Mouse (Mus musculus) layer of hippocampus, postnatal 10 days (tissue): ENCODE results near the gene Nme1. TPM values are rescaled to one million over a fixed set of nuclear protein-coding genes. Genes with fewer than 3 reads are reported as not detected.

ENCODE experiments used
- total RNA-seq, 2 experiments: library from RNA; stranded (reverse); gene quantifications; 2 replicates each; pipeline ENCODE4 v1.2.3; 2021

Gene Nme1
- total RNA-seq, 2 experiments from 2014 or later: 97.6 to 113 TPM

Other genes starting within 250 kb of the Nme1 start
- gene Utp18, start 82.8 kb downstream of the Nme1 start, total RNA-seq: 10 to 100 TPM; 29.2 to 30.2 TPM
- gene Mbtd1, start 82.7 kb downstream of the Nme1 start, total RNA-seq: 10 to 100 TPM; 35.4 to 41.0 TPM
- gene Nme2, start 12.3 kb downstream of the Nme1 start, total RNA-seq: 100 to 1,000 TPM; 166 to 194 TPM
- 100 to 1,000 TPM; 160 to 220 TPM for gene Gm20390, start 228 bp downstream of the Nme1 start, total RNA-seq
- 100 to 1,000 TPM; 231 to 243 TPM for gene Spag9, start 27.6 kb upstream of the Nme1 start, total RNA-seq
- gene Tob1, start 242.9 kb upstream of the Nme1 start, total RNA-seq: 10 to 100 TPM; 29.2 to 31.3 TPM